Mouse (Mus musculus): ENCODE data around the gene Ndufs3. TPM values are rescaled to one million over a fixed set of nuclear protein-coding genes. Genes with fewer than 3 reads are reported as not detected.

Ndufs3 gene
- polyA plus RNA-seq, 1 experiment = 59.7 TPM

DNA sequence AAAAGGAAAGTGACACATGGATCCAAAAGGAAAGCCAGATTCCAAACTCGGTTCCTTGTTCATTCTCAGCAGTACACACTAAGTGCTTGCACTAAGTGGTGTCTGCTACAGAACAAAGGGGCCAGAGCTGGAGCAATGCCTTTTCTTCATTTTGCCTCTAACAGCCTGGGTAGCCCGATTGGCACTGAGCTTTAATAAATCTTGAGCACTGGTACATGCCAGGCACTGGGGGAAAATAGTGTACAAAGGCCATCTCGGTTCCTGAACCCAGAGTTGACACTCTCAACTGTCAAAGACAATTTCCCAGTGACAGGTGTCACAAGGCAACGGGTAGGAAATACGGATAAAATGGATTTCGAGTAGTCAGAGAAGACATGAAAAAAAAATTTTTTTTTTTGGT lies 58.5 kb downstream of the Ndufs3 start:
- TF ChIP-seq POLR2A (IDR thresholded peaks at IDR 0.05; ENCODE audit: low read depth, low read length) (no peak), CTCF (IDR thresholded peaks at IDR 0.05; ENCODE audit: extremely low read depth, insufficient read depth, insufficient read length, insufficient replicate concordance) (no peak)
- Histone ChIP-seq H3K27me3 (ENCODE audit: control insufficient read depth, insufficient read depth, low read length) (no peaks in the 10 kb centered on the region), H3K36me3 (ENCODE audit: control insufficient read depth, insufficient read depth, low read length) (peaks cover 4% of the 10 kb centered on the region; the same call in 1 of the 2 replicates), H3K27ac (ENCODE audit: insufficient read depth, low read length) (no peak overlapping the region), H3K4me1 (ENCODE audit: control insufficient read depth, insufficient read depth, insufficient read length) (peaks cover 3% of the 10 kb centered on the region; the same call in 1 of the 2 replicates), H3K4me3 (ENCODE audit: extremely low read depth, insufficient read depth, insufficient read length) (no peak overlapping the region)
- no peak for DNase-seq (ENCODE audit: low read depth in 1 of 2, low spot score in 2 of 2)
- WGBS = 78% methylated on average over 6 of the region's 6 CpGs

DNA sequence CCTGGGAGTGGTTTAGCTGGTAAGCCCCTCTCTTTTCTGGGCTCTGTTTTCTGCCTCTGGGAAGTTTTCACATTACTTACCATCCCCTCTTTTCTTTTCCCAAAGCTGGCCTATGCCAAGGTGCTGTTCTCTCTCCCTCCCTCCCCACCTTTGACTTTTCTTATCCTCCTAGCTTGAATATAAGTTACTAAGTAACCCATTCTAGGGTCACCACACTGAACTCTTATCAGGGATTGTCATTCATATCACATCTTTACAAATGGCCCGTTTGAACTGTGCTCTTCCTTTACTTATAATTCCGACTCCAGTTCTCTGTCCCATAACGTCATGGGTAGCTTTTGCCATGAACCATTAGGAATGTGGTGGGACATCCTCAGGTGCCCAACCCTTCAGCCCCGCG lies 59.4 kb downstream of the Ndufs3 start:
- DNase-seq (ENCODE audit: low read depth in 1 of 2, low spot score in 2 of 2) = no peak
- Histone ChIP-seq H3K4me3 (ENCODE audit: extremely low read depth, insufficient read depth, insufficient read length) (no peak overlapping the region), H3K27ac (ENCODE audit: insufficient read depth, low read length) (no peak overlapping the region), H3K27me3 (ENCODE audit: control insufficient read depth, insufficient read depth, low read length) (no peaks in the 10 kb centered on the region), H3K36me3 (ENCODE audit: control insufficient read depth, insufficient read depth, low read length) (peaks cover under 1% of the 10 kb centered on the region; the same call in 1 of the 2 replicates), H3K4me1 (ENCODE audit: control insufficient read depth, insufficient read depth, insufficient read length) (peaks cover 3% of the 10 kb centered on the region; the same call in 1 of the 2 replicates)
- TF ChIP-seq CTCF (IDR thresholded peaks at IDR 0.05; ENCODE audit: extremely low read depth, insufficient read depth, insufficient read length, insufficient replicate concordance) (no peak), POLR2A (IDR thresholded peaks at IDR 0.05; ENCODE audit: low read depth, low read length) (no peak)
- WGBS = 92% methylated on average over 5 of the region's 5 CpGs

Other genes starting within 250 kb of the Ndufs3 start
- gene Nup160, start 227.6 kb downstream of the Ndufs3 start, polyA plus RNA-seq (2012; rRNA removed) = 10.3 and 11.5 TPM in 2 replicates
- 45.3 and 48.1 TPM in 2 replicates for gene Fnbp4, start 159.5 kb downstream of the Ndufs3 start, polyA plus RNA-seq (2012; rRNA removed)
- 0.06 and 0.12 TPM in 2 replicates for gene Agbl2, start 122.1 kb downstream of the Ndufs3 start, polyA plus RNA-seq (2012; rRNA removed)
- 18.5 and 21.4 TPM in 2 replicates for gene Mtch2, start 57.7 kb downstream of the Ndufs3 start, polyA plus RNA-seq (2012; rRNA removed)
- gene C1qtnf4, start 19.0 kb downstream of the Ndufs3 start, polyA plus RNA-seq (2012; rRNA removed) = 1.7 and 2.7 TPM in 2 replicates
- gene Kbtbd4, start 87 bp downstream of the Ndufs3 start, polyA plus RNA-seq (2012; rRNA removed) = 11.8 and 12.1 TPM in 2 replicates
- 35.3 TPM in 2 replicates for gene Celf1, start 35.6 kb upstream of the Ndufs3 start, polyA plus RNA-seq (2012; rRNA removed)
- 1.3 and 1.6 TPM in 2 replicates for gene Rapsn, start 130.8 kb upstream of the Ndufs3 start, polyA plus RNA-seq (2012; rRNA removed)
- 37.0 and 43.3 TPM in 2 replicates for gene Psmc3, start 149.2 kb upstream of the Ndufs3 start, polyA plus RNA-seq (2012; rRNA removed)
- gene Slc39a13, start 165.6 kb upstream of the Ndufs3 start, polyA plus RNA-seq (2012; rRNA removed) = 31.3 and 35.6 TPM in 2 replicates
- gene Spi1, start 177.6 kb upstream of the Ndufs3 start, polyA plus RNA-seq (2012; rRNA removed) = 199 and 220 TPM in 2 replicates
- gene Mybpc3, start 213.3 kb upstream of the Ndufs3 start, polyA plus RNA-seq (2012; rRNA removed) = 0.31 and 0.50 TPM in 2 replicates

Data from spleen, adult 2 months (tissue).